Mouse (Mus musculus) forebrain, embryonic 15.5 days (tissue): ENCODE data around the gene Cfap70. TPM values are rescaled to one million over a fixed set of nuclear protein-coding genes. Genes with fewer than 3 reads are reported as not detected.

Source experiments
- ATAC-seq: fragments of 200-750 bp; cut with Nextera tagmentation; replicated peaks from 2 replicates; pipeline ENCODE4 v1.8.0; 2017; ENCODE audit warnings: mild to moderate bottlenecking, moderate TSS enrichment, moderate library complexity
- H3K27ac ChIP-seq: fragments of 300-500 bp; sonication (generic); replicated peaks from 2 replicates; pipeline ENCODE4 v1.5.1; 2015; ENCODE audit warnings: mild to moderate bottlenecking, inconsistent platforms
- H3K27me3 ChIP-seq: fragments of 300-500 bp; sonication (generic); 2 replicates; pipeline ENCODE4 v1.6.1; 2015; ENCODE audit warnings: inconsistent platforms
- H3K36me3 ChIP-seq: fragments of 300-500 bp; sonication (generic); 2 replicates; pipeline ENCODE4 v1.6.1; 2015; ENCODE audit warnings: mild to moderate bottlenecking, inconsistent platforms
- H3K4me1 ChIP-seq: fragments of 300-500 bp; sonication (generic); 2 replicates; pipeline ENCODE4 v1.6.1; 2015; ENCODE audit warnings: inconsistent platforms
- H3K4me2 ChIP-seq: fragments of 300-500 bp; sonication (generic); replicated peaks from 2 replicates; pipeline ENCODE4 v1.6.1; 2015; ENCODE audit warnings: mild to moderate bottlenecking, inconsistent platforms
- H3K4me3 ChIP-seq: fragments of 300-500 bp; sonication (generic); 2 replicates; pipeline ENCODE4 v1.5.1; 2015; ENCODE audit warnings: mild to moderate bottlenecking, inconsistent platforms
- H3K9ac ChIP-seq: fragments of 300-500 bp; sonication (generic); replicated peaks from 2 replicates; pipeline ENCODE4 v1.6.1; 2015; ENCODE audit warnings: mild to moderate bottlenecking, inconsistent platforms
- H3K9me3 ChIP-seq: fragments of 300-500 bp; sonication (generic); 2 replicates; pipeline ENCODE4 v1.6.1; 2016; ENCODE audit warnings: inconsistent platforms
- WGBS: fragments of 180-500 bp; shearing (Covaris S2); methylation state at CpG from one replicate; pipeline ENCODE4 v1.1.7; 2015; ENCODE audit warnings: mixed read lengths; 5-methylcytosine and 5-hydroxymethylcytosine counted together
- polyA plus RNA-seq: library from polyadenylated mRNA; unstranded; fragments of >200 nt; fragmentation: Nextera tagmentation; extraction: Ambion mirVana; gene quantifications from 2 replicates; pipeline ENCODE4 v1.2.1, GENCODE M21; 2015

Cfap70 gene
- polyA plus RNA-seq, 1 experiment from 2014 or later, result 3.0 TPM

- Histone ChIP-seq H3K9ac (no peak overlapping the region), H3K9me3 (no peaks in the 10 kb centered on the region), H3K4me3 (no peak overlapping the region), H3K36me3 (peaks cover 12% of the 10 kb centered on the region; the same call in 1 of the 2 replicates), H3K27me3 (no peaks in the 10 kb centered on the region), H3K27ac (no peak overlapping the region), H3K4me1 (no peaks in the 10 kb centered on the region), H3K4me2 (no peak overlapping the region)
- WGBS, result 84% methylated on average over 14 of the region's 14 CpGs
- ATAC-seq, result no peak
These were observed 8.2 kb upstream of the Cfap70 start for GRCm38 (mm10) chr14:20460216-20460615.

- Histone ChIP-seq H3K9me3 (no peaks in the 10 kb centered on the region), H3K4me1 (no peaks in the 10 kb centered on the region), H3K27me3 (no peaks in the 10 kb centered on the region), H3K27ac (no peak overlapping the region), H3K4me2 (no peak overlapping the region), H3K36me3 (peaks cover 7% of the 10 kb centered on the region; the same call in 1 of the 2 replicates), H3K9ac (no peak overlapping the region), H3K4me3 (no peak overlapping the region)
- ATAC-seq, result no peak
- WGBS, result 96% methylated on average over 9 of the region's 9 CpGs
These were observed 6.4 kb upstream of the Cfap70 start for GRCm38 (mm10) chr14:20458378-20458777.

GRCm38 (mm10) chr14:20452929-20453328 lies 903 bp upstream of the Cfap70 start:
- 92% methylated on average over 5 of the region's 5 CpGs for WGBS
- ATAC-seq, result no peak
- H3K4me3 ChIP-seq, result no peak overlapping the region
- no peak overlapping the region for H3K4me2 ChIP-seq
- no peak overlapping the region for H3K27ac ChIP-seq
- no peaks in the 10 kb centered on the region for H3K27me3 ChIP-seq
- H3K4me1 ChIP-seq, result peaks cover 9% of the 10 kb centered on the region; the same call in 1 of the 2 replicates
- no peaks in the 10 kb centered on the region for H3K36me3 ChIP-seq
- H3K9me3 ChIP-seq, result no peaks in the 10 kb centered on the region
- no peak overlapping the region for H3K9ac ChIP-seq

- peaks cover 9% of the 10 kb centered on the region; the same call in 1 of the 2 replicates for H3K4me1 ChIP-seq
- H3K4me3 ChIP-seq, result peak overlapping the region; percentile 40
- no peaks in the 10 kb centered on the region for H3K9me3 ChIP-seq
- H3K9ac ChIP-seq, result 0 out of 2 replicates have a peak overlapping the region, but pooled peaks have one; percentile 17
- peak overlapping the region; percentile 70 for H3K27ac ChIP-seq
- H3K4me2 ChIP-seq, result peak overlapping the region; percentile 45
- ATAC-seq, result peak; percentile 84
- 20% methylated on average over 2 of the region's 2 CpGs for WGBS
- H3K27me3 ChIP-seq, result no peaks in the 10 kb centered on the region
- no peaks in the 10 kb centered on the region for H3K36me3 ChIP-seq
These were observed 724 bp downstream of the Cfap70 start for GRCm38 (mm10) chr14:20451302-20451701.

- Histone ChIP-seq H3K36me3 (no peaks in the 10 kb centered on the region), H3K4me2 (no peak overlapping the region), H3K9me3 (no peaks in the 10 kb centered on the region), H3K4me1 (peaks cover 9% of the 10 kb centered on the region; the same call in 1 of the 2 replicates), H3K27me3 (no peaks in the 10 kb centered on the region), H3K9ac (no peak overlapping the region), H3K4me3 (no peak overlapping the region), H3K27ac (no peak overlapping the region)
- ATAC-seq, result no peak
- WGBS, result 40% methylated on average over 12 of the region's 12 CpGs
These were observed 4.8 kb downstream of the Cfap70 start for GRCm38 (mm10) chr14:20447209-20447608.

- H3K27me3 ChIP-seq, result no peaks in the 10 kb centered on the region
- no peak overlapping the region for H3K9ac ChIP-seq
- H3K4me1 ChIP-seq, result no peaks in the 10 kb centered on the region
- WGBS, result 69% methylated on average over 17 of the region's 17 CpGs
- no peak overlapping the region for H3K4me2 ChIP-seq
- no peaks in the 10 kb centered on the region for H3K36me3 ChIP-seq
- H3K4me3 ChIP-seq, result no peak overlapping the region
- H3K9me3 ChIP-seq, result no peaks in the 10 kb centered on the region
- ATAC-seq, result no peak
- H3K27ac ChIP-seq, result no peak overlapping the region
These were observed 9.8 kb downstream of the Cfap70 start for GRCm38 (mm10) chr14:20442252-20442651.

GRCm38 (mm10) chr14:20436976-20437375 lies 15.1 kb downstream of the Cfap70 start:
- Histone ChIP-seq H3K9me3 (no peaks in the 10 kb centered on the region), H3K4me3 (no peak overlapping the region), H3K36me3 (no peaks in the 10 kb centered on the region), H3K27me3 (no peaks in the 10 kb centered on the region), H3K4me2 (no peak overlapping the region), H3K27ac (no peak overlapping the region), H3K9ac (no peak overlapping the region), H3K4me1 (no peaks in the 10 kb centered on the region)
- ATAC-seq, result no peak
- WGBS, result 72% methylated on average over 6 of the region's 6 CpGs

GRCm38 (mm10) chr14:20432420-20432819 lies 19.6 kb downstream of the Cfap70 start:
- no peak for ATAC-seq
- WGBS, result 89% methylated on average over 4 of the region's 4 CpGs
- Histone ChIP-seq H3K9ac (no peak overlapping the region), H3K9me3 (no peaks in the 10 kb centered on the region), H3K27ac (no peak overlapping the region), H3K27me3 (no peaks in the 10 kb centered on the region), H3K4me1 (no peaks in the 10 kb centered on the region), H3K4me3 (no peak overlapping the region), H3K36me3 (no peaks in the 10 kb centered on the region), H3K4me2 (no peak overlapping the region)

- Histone ChIP-seq H3K27ac (no peak overlapping the region), H3K9ac (no peak overlapping the region), H3K4me2 (no peak overlapping the region), H3K9me3 (no peaks in the 10 kb centered on the region), H3K27me3 (no peaks in the 10 kb centered on the region), H3K4me1 (no peaks in the 10 kb centered on the region), H3K4me3 (no peak overlapping the region), H3K36me3 (no peaks in the 10 kb centered on the region)
- ATAC-seq, result no peak
- 81% methylated on average over 6 of the region's 6 CpGs for WGBS
These were observed 20.3 kb downstream of the Cfap70 start for GRCm38 (mm10) chr14:20431726-20432125.

- Histone ChIP-seq H3K9me3 (no peaks in the 10 kb centered on the region), H3K27ac (no peak overlapping the region), H3K4me3 (no peak overlapping the region), H3K4me2 (no peak overlapping the region), H3K9ac (no peak overlapping the region), H3K36me3 (no peaks in the 10 kb centered on the region), H3K27me3 (no peaks in the 10 kb centered on the region), H3K4me1 (no peaks in the 10 kb centered on the region)
- WGBS, result 68% methylated on average over 1 of the region's 1 CpGs
- no peak for ATAC-seq
These were observed 22.2 kb downstream of the Cfap70 start for GRCm38 (mm10) chr14:20429833-20430232.

GRCm38 (mm10) chr14:20428593-20428992 lies 23.4 kb downstream of the Cfap70 start:
- no peak overlapping the region for H3K4me3 ChIP-seq
- H3K4me1 ChIP-seq, result no peaks in the 10 kb centered on the region
- H3K9ac ChIP-seq, result no peak overlapping the region
- no peaks in the 10 kb centered on the region for H3K27me3 ChIP-seq
- no peak for ATAC-seq
- H3K4me2 ChIP-seq, result no peak overlapping the region
- WGBS, result 34% methylated on average over 1 of the region's 1 CpGs
- no peaks in the 10 kb centered on the region for H3K36me3 ChIP-seq
- no peak overlapping the region for H3K27ac ChIP-seq
- H3K9me3 ChIP-seq, result no peaks in the 10 kb centered on the region

GRCm38 (mm10) chr14:20423046-20423445 lies 29.0 kb downstream of the Cfap70 start:
- WGBS, result 92% methylated on average over 6 of the region's 6 CpGs
- no peak overlapping the region for H3K9ac ChIP-seq
- H3K27me3 ChIP-seq, result no peaks in the 10 kb centered on the region
- H3K4me1 ChIP-seq, result no peaks in the 10 kb centered on the region
- no peak overlapping the region for H3K4me3 ChIP-seq
- no peaks in the 10 kb centered on the region for H3K9me3 ChIP-seq
- ATAC-seq, result no peak
- H3K4me2 ChIP-seq, result no peak overlapping the region
- no peak overlapping the region for H3K27ac ChIP-seq
- H3K36me3 ChIP-seq, result no peaks in the 10 kb centered on the region

- Histone ChIP-seq H3K27ac (no peak overlapping the region), H3K4me2 (no peak overlapping the region), H3K36me3 (no peaks in the 10 kb centered on the region), H3K9me3 (no peaks in the 10 kb centered on the region), H3K4me3 (no peak overlapping the region), H3K9ac (no peak overlapping the region), H3K27me3 (no peaks in the 10 kb centered on the region), H3K4me1 (no peaks in the 10 kb centered on the region)
- 79% methylated on average over 7 of the region's 7 CpGs for WGBS
- ATAC-seq, result no peak
These were observed 29.8 kb downstream of the Cfap70 start for GRCm38 (mm10) chr14:20422257-20422656.
